Mouse (Mus musculus) olfactory bulb, adult 2 months (tissue): Measurements from ENCODE around the gene Lrrc49.

Experiments used
- CTCF ChIP-seq: fragments of 200-500 bp; IDR thresholded peaks from 2 replicates; pipeline ENCODE4 v1.5.1; 2012; ENCODE audit warnings: low read depth, mild to moderate bottlenecking, low read length, moderate library complexity; ENCODE audit not compliant: insufficient read depth
- POLR2A ChIP-seq: fragments of 200-500 bp; IDR thresholded peaks from 2 replicates; pipeline ENCODE4 v1.6.1; 2012; ENCODE audit warnings: mild to moderate bottlenecking, low read depth, low read length, moderate library complexity; ENCODE audit not compliant: insufficient read depth

- TF ChIP-seq POLR2A: no peak
- no peak for TF ChIP-seq CTCF
These were observed 77.8 kb downstream of the Lrrc49 start for GRCm38 (mm10) chr9:60610194-60610593.
